Mouse (Mus musculus): Measurements from ENCODE around the gene Abcb8.
A peak's percentile ranks its signal among the peaks of the same experiment; 100 is the strongest.

Abcb8 gene

DNA sequence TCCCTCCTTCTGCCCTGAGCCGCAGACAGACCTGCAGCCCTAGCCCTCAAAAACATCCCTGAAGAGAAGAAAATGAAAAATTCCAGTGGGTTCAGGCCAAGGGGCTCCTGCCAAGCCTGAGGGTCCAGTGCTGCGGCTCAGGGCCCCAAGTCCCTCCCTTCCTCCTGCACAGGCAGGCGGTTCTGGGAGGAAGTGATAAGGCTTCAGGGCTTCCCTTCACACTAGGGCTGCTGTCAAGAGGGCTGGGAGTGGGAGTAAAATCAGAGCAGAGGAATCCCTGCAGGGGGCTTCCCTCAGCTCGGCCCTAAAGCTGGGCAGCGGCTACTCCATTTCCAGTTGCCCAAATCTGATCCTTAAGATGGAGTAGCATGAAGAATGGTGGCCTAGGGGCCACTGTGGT is 27.9 kb upstream of the Abcb8 start:
- DNase-seq (ENCODE audit: extremely low read depth, insufficient read length, low spot score), result no peak

DNA sequence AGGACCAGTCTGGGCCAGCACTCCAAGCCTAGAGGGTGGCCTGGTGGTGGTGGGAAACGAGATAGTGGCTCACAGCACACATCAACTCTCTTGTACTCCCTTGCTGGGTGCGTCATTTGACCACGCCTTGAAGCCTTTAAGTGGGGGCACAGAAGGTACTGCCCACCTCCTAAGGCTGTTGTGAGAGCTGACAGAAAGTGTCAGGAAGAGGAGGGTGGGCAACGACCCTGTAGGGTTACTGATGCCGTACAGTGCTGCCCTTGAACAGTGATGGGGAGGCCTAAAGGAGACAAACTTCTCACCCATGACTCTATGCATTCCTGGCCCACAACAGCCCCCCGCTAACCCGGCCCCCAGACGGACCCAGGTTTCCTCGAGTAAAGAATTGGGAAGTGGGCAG is 27.0 kb upstream of the Abcb8 start:
- no peak for DNase-seq (ENCODE audit: extremely low read depth, insufficient read length, low spot score)

DNA sequence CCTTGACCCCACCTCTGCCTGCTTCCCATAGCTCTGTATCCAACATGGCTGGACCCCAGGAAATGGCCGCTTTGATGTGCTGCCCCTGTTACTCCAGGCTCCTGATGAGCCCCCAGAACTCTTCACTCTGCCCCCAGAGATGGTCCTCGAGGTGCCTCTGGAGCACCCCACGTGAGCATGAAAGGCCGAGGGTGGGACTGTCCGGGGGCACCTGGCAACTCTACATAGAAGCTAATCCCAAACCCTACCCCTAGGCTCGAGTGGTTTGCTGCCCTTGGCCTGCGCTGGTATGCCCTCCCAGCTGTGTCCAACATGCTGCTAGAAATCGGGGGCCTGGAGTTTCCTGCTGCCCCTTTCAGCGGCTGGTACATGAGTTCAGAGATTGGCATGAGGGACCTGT is 23.7 kb upstream of the Abcb8 start:
- no peak for DNase-seq (ENCODE audit: extremely low read depth, insufficient read length, low spot score)

DNA sequence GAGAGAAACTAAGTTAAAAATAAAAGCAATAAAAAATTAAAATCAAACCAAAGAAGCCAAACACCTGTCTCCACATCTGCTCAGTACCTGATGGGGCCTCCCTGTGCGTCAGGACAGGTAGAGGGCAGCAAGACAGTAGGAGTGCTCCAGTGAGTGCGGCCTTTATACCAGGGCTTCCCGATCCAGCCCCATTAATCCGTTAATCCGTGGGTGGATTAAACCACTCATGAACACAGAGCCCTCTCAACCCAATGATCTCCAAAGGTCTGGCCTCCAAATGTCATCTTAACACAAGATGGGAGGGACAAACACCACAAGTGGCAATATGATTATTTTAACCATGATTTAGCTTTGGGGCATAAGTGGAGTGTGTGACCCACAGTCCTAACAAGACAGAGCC is 19.7 kb upstream of the Abcb8 start:
- DNase-seq (ENCODE audit: extremely low read depth, insufficient read length, low spot score), result no peak

DNA sequence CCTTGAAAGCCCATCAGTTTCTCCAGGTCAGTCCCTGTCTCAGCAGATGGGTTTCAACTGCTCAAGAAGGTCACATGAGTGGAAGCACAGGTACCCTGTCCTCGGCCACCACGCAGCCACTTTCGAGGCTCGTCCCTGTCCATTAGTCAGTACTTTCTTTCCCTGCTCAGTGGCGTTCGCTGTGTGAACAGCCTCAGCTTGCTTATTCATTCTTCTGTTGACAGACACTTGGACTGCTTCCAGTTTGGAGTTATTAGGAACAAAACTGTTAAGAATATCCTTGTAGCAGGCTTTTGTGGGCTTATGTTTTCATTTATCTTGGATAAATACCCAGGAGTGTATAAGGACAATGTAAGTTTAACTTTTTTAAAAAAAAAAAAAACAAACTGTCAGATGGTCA is 19.2 kb upstream of the Abcb8 start:
- no peak for DNase-seq (ENCODE audit: extremely low read depth, insufficient read length, low spot score)

DNA sequence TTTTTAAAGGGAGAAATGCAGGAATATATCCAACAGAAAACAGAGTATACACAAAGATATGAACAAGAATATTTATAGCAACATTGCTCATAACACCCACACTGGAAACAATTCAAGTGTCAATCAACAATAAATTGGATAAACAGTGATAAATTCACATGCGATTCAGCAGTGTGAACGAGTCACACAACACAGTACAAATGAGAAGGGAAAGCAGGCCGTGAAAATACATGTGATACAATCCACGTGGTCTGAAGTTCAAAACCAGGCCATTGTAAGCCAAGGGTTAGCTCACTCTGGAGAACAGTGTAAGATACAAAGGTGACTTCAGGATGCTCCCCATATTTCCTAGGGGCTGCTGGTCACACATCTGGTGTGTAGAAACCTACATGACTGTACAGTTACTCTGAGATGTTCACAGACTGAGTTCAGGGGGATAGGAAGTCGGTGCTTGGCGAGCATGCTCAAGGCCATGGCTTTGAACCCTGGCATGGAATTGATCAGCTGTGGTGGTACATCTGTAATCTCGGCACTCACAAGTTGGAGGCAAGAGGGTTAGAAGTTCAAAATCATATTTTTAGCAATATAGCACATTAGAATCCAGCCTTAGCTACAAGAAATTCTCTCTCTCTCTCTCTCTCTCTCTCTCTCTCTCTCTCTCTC is 18.7 kb upstream of the Abcb8 start:
- DNase-seq (ENCODE audit: extremely low read depth, insufficient read length, low spot score), result no peak

DNA sequence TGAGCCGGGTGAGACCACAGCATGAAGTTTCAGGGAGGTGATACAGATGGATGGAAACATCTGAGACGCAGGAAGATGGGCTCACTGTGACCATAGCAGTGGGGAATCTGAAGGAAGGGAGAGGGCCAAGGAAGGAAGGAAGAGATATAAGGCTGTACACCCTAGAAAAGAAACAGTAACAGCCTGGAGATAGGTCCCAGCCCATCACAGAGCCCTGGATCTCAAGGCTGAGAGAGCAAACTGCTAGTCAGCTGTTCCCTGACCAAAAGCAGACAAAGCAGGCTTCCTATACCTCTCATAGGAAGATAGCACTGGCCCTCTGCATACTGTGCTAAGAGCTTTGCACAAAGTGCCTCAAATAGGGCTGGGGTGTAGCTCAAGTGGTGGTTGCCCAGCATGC is 14.8 kb upstream of the Abcb8 start:
- DNase-seq (ENCODE audit: extremely low read depth, insufficient read length, low spot score), result no peak

DNA sequence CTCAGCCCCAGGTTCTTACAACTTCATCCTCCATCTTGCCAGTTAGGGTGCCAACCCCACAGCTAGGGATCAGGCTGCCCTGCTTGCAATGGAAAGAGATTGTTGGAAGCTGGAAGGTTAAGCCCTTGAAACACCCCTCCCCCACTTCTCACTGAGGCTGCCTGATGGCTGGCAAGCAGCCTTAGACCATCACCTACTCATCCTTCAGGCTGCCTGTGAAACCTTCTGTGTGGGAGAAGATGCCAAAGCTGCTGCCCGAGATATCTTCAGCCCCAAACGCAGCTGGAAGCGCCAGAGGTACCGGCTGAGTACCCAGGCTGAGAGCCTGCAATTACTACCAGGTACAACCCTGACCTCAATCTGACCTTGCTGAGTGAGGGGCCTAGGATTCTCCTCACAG is 14.0 kb upstream of the Abcb8 start:
- DNase-seq (ENCODE audit: extremely low read depth, insufficient read length, low spot score), result no peak

DNA sequence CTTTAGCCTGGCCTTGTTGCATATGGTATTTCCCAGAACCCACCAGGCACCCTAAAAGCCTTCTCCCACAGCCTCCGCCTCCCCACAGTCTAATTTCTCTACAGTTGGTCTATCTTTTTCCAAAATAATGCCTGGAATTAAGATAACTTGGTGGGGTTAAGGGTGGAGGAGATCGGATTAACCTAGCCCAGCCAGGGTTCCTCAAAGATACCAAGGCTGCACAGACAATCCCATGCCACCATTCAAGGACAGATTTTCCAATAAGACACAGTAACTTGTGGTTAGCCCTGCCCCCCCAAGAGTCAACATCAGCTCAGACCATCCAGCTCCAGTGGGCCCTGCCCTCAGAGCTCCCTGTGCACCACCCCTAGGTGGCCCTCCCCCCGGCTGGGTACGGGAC is 13.0 kb upstream of the Abcb8 start:
- no peak for DNase-seq (ENCODE audit: extremely low read depth, insufficient read length, low spot score)

DNA sequence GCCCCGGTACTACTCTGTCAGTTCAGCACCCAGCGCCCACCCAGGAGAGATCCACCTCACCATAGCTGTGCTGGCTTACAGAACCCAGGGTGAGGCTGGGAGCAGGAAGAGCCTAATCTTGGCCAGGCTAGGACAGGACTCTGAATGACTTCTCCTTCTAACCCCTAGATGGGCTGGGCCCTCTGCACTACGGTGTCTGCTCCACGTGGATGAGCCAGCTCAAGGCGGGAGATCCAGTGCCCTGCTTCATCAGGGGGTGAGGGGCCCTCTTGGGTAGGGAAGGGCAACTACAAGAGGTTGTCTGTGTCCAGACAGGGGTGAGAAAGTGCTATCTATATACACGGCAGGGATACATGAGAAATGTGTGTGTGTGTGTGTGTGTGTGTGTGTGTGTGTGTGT is 12.0 kb upstream of the Abcb8 start:
- no peak for DNase-seq (ENCODE audit: extremely low read depth, insufficient read length, low spot score)

DNA sequence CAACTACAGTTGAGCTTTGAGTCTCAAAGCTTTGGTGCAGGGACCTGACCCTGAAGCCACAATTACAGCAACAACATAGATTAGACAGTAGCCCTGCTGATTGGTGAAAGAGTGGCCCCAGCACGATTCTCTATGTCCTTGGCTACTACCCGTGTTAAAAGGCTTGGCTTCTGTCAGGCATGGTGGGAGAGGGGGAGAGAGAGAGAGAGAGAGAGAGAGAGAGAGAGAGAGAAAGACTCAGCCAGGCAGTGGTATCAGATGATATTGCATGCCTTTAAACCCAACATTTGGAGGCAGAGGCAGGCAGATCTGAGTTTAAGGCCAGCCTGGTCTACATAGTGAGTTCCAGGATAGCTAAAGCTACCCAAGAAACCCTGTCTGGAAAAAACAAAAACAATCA is 11.5 kb upstream of the Abcb8 start:
- no peak for DNase-seq (ENCODE audit: extremely low read depth, insufficient read length, low spot score)

DNA sequence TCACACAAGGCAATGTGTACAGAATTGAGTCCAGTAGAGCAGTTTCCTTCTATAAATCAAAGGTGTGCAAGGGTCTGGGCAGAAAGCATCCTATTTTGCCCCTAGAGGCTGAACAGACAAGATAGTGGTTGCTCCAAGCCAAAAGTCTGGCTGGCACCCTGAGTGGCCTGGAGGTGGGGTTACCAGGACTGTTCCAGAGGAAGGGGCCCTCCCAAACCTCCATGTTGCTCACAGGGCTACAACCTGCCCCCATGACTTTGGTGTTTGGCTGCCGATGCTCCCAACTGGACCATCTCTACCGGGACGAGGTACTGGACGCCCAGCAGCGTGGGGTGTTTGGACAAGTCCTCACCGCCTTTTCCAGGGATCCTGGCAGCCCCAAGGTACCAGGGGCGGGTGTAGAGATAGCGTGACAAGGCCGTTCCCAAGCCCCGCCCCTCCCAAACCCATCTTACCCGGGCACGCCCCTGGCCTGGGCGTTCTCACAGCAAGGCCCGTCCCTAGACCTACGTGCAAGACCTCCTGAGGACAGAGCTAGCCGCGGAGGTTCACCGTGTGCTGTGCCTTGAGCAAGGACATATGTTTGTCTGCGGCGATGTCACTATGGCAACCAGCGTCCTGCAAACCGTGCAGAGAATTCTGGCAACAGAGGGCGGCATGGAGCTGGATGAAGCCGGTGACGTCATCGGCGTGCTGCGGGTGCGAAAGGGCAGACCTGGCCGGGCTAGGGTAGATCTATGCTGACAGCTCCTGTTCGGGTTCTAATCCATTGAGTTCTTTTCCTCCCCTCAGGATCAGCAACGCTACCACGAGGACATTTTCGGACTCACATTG is 10.2 kb upstream of the Abcb8 start:
- peak; percentile 90 for DNase-seq (ENCODE audit: extremely low read depth, insufficient read length, low spot score)

DNA sequence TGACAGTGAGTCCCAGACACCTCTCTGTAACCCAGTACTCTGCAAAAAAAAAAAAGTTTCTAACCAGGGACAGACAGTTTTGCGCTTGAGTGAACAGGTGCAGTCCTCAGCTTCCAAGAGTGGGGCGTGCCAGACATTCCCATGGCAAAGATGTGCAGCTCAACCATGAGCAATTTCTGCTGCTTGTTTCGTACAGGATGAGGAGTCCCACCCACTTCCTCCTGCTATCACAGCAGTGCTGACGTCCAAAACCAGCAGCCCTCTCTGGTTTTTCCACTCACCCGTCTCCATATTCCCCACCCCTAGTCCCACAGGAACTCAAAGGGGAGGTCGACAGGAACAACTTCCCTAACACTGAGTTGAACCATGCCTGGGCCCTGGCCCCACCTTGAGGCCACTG is 9.1 kb upstream of the Abcb8 start:
- DNase-seq (ENCODE audit: extremely low read depth, insufficient read length, low spot score), result no peak

DNA sequence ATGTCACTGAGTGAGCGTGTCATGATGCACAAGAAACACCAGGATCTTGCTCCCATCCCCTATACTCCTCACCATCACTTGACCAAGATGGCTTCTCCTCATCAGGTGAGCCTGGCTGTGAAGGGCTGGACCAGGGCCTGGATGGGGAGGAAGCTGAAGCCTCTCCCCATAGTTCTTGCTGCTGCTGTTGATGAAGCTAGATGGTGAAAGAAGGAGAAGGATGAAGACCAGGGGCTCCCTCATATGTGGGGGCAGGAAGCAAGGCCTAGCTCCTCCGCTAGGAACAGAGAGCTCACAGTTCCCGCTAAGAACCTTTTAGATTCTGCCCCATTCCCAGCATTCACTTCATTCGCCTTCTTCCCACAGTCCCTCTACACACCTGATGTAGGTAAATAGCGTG is 8.1 kb upstream of the Abcb8 start:
- DNase-seq (ENCODE audit: extremely low read depth, insufficient read length, low spot score), result no peak

DNA sequence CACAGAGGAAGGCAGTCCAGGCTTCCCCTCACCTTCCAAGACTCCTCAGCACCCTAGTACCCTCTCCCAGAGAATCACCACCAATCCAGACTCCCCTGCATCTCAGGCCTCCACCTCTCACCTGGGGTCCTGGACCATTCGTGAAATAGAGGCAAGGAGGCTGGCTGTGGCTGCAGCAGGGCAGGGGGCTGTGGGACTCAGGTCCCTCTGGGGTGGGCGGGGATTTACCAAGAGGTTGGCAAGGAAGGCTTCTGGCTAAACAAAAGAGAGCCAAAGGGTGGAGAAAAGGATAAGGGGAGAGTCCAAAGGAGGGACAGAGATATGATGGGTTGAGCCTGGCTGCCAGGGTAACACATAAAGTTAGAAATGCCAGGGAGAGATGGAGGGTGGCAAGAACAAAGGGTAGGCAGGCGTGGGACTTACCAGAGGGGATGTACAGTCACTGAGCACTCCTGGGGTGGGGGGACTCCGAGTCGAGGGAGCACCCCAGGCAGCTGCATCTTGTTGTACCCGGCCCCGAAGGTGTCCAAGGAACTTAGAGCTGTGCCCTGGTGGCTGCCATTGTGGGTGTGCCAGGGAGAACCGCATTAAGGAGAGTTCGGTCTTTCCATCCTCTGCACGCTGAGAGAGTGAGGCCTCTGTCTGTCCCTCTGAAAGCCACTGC is 7.4 kb upstream of the Abcb8 start:
- DNase-seq (ENCODE audit: extremely low read depth, insufficient read length, low spot score), result no peak

DNA sequence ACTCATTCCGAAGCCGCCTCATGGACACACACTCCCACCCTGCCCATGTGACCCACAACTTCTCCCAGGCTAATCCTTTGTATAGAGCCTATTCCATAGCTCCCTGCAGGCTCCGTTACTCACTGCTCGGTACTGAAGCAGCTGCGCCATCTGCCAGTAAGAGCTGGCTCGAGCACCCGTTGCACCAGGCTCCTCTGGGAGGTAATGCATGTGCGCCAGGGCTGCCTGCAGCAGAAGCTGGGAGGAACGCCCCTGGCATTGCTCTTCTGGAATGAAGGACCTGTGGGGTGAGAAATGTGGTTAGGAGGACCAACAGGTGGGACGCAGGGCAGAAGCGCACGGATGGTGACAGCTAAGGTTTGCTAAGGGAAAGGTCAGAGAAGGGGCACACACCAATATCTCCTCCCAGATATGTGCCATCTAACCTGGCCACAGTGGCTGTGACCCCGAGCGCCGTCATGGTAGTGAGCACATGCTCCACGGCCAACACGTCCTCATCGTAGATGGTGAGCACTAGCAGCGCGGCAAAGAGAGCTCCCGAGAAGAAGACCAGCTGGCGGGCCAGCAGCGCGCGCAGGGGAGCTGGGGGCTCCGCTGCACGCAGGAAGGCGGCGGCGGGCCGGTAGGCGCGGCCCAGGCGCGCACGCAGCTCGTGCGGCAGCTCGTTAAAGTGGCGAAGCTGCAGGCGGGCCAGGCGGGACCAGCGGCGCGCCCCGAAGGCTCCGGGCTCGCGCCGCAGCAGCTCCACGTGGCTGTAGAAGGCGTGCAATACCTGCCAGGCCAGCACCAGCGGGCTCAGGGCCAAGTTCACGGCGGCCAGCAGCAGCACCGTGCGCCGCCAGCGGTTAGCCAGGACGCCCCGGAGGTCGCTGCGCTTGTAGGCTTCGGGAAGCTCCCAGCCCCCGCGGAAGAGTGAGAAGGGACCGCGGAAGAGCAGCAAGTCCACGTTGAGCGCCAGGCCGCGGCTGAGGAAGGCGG is 5.9 kb upstream of the Abcb8 start:
- no peak for DNase-seq (ENCODE audit: extremely low read depth, insufficient read length, low spot score)

DNA sequence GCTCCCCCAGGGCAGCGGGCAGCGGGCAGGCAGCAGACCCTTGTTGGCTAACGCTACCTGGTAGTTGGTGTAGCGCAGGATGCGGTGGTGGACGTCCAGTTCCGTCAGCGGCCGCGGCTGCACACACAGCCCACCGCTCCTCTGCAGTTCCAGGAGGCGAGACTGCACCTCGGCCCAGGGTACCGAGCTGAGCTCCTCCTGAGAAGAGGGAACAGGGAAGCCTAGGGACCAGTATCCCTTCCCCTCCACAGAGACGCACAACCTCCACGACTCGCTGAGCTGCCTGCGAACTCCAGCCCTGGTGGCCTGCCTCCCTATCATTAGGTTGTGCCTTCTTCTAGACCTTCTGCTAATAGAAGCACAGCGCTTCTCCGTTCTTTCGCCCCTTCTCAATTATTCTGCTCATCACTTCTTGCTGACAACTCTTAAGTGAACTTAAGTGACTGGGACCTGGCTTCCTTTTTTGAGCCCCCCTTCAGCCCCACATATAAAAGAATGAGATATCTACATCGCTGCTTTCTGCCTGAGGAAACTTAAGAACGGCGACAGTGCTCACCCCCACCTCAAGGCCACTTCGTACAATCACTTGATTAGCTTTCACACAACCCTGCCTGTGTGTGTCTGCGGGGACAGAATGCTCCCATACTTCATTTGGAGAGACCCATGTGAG is 5.1 kb upstream of the Abcb8 start:
- DNase-seq (ENCODE audit: extremely low read depth, insufficient read length, low spot score), result no peak

DNA sequence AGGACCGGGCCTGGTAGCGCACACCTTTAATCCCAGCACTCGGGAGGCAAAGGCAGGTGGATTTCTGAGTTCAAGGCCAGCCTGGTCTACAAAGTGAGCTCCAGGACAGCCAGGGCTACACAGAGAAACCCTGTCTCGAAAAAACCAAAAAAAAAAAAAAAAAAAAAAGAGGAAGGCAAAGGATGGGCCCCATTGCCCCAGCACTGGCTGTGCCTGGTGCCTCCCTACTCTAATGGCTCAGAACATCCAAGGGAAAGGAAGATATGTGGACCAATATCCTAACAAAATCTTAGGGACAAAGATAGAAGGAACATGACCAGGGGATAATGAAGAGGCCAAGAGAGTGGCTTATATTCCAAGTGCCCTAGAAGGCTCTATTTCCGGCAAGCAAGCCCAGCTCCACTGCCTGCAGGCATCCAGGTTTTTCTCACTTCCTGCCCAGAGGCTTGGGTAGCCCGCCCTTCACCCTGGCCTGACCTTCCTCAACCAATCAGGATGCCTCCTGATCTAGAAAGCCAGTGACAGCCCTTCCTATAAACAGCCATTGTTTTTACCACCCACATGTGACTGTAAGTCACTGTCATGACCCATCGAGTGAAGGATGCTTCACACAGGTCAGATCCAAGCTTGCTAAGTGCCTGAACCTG is 4.3 kb upstream of the Abcb8 start:
- DNase-seq (ENCODE audit: extremely low read depth, insufficient read length, low spot score), result peak; percentile 61

DNA sequence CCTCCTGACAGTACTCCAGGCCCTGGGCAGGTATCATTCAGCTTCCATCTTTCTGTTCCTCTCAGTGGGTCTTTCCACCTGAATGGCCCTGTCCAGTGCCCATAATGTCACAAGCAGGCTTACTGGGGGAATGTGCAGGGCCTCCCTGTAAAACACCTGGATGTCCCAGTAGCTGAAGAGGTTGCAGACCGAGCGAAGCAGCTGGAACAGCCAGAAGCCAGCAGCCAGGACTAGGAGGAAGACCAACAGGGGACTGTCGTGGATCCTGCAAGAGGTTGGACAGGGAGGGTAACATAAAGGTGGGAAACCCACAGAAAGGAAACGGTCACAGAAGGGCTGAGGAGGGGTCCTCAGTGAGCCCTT is 3.8 kb upstream of the Abcb8 start:
- no peak for DNase-seq (ENCODE audit: extremely low read depth, insufficient read length, low spot score)

DNA sequence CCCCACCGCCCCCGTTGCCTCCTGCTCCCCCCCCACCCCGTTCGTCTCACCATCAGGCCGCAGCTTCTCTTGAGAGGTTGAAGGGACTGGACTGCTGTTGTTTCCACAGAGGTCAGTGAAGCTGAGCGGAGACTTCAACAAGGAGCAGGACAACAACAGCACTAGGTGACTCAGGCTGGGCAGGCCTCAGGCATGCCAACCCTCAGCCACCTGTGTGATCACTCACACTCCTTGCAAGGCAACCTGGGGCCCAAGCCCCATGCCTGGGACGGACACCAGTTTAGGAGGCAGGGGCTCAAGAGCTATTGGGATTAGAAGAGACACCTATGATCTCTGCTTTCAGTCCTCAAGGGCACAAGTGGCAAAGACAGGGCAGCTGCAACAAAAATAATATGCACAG is 1.6 kb upstream of the Abcb8 start, which contains the start of gene Atg9b:
TSS of gene Atg9b (minus strand) at position 280 of the 400 bp plus-strand sequence.
- DNase-seq (ENCODE audit: extremely low read depth, insufficient read length, low spot score), result no peak
